Mouse (Mus musculus) heart, adult 2 months (tissue): ENCODE data around the gene Wwc1.

Experiments used
- CTCF ChIP-seq: fragments of 200-600 bp; IDR thresholded peaks from 2 replicates; pipeline ENCODE4 v1.8.1; 2022; ENCODE audit warnings: antibody characterized with exemption, mild to moderate bottlenecking, moderate library complexity
- EP300 ChIP-seq: fragments of 200-500 bp; IDR thresholded peaks from 2 replicates; pipeline ENCODE4 v1.6.1; 2011; ENCODE audit warnings: low read depth, low read length, control low read depth; ENCODE audit not compliant: insufficient read depth
- POLR2A ChIP-seq: fragments of 200-500 bp; IDR thresholded peaks from 2 replicates; pipeline ENCODE4 v1.6.1; 2011; ENCODE audit warnings: mild to moderate bottlenecking, low read depth, low read length, control low read depth; ENCODE audit not compliant: insufficient read depth

DNA sequence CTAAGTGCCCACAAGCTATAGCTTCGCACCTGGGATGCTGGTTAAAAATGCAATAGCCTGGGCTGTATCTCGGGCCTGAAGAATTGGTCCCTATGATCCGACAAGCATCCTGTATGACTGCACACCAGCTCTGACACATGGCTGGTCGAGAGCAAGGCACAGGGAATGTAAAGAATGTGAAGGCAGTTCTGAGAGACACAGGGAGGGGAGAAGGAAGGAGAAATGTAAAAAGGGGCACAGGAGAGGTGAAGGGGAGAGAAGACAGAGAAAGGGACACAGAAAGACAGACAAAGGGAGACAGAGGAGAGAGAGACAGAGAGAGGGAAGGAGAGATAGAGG lies 101.8 kb downstream of the Wwc1 start:
- TF ChIP-seq CTCF: no peak
- no peak for TF ChIP-seq POLR2A
- no peak for TF ChIP-seq EP300
